Mouse (Mus musculus) neural tube, embryonic 11.5 days (tissue): ENCODE results near the gene Dlg2. TPM values are rescaled to one million over a fixed set of nuclear protein-coding genes. Genes with fewer than 3 reads are reported as not detected.

ENCODE experiments used
- ATAC-seq: fragments of 200-750 bp; cut with Nextera tagmentation; 2 replicates; pipeline ENCODE4 v1.8.0; 2017; ENCODE audit warnings: moderate number of reproducible peaks, mild to moderate bottlenecking, moderate TSS enrichment, moderate library complexity; ENCODE audit not compliant: insufficient read depth, low FRiP score, low TSS enrichment
- DNase-seq: peaks from one replicate; pipeline ENCODE4 v3.0.0-alpha.2; 2015; ENCODE audit warnings: low spot score
- H3K27ac ChIP-seq: fragments of 300-500 bp; sonication (generic); 2 replicates; pipeline ENCODE4 v1.5.1; 2014; ENCODE audit warnings: low read depth, mild to moderate bottlenecking, low read length
- H3K27me3 ChIP-seq: fragments of 300-500 bp; sonication (generic); 2 replicates; pipeline ENCODE4 v1.6.1; 2014; ENCODE audit warnings: mild to moderate bottlenecking, low read length, mixed read lengths; ENCODE audit not compliant: control insufficient read depth, insufficient read depth
- H3K36me3 ChIP-seq: fragments of 300-500 bp; sonication (generic); 2 replicates; pipeline ENCODE4 v1.6.1; 2014; ENCODE audit warnings: mild to moderate bottlenecking, low read length, moderate library complexity, mixed read lengths; ENCODE audit not compliant: control insufficient read depth, insufficient read depth
- H3K4me1 ChIP-seq: fragments of 300-500 bp; sonication (generic); 2 replicates; pipeline ENCODE4 v1.6.1; 2014; ENCODE audit warnings: low read length, mixed read lengths; ENCODE audit not compliant: control insufficient read depth, insufficient read depth
- H3K4me2 ChIP-seq: fragments of 300-500 bp; sonication (generic); 2 replicates; pipeline ENCODE4 v1.6.1; 2014; ENCODE audit warnings: low read depth, mild to moderate bottlenecking, moderate library complexity
- H3K4me3 ChIP-seq: fragments of 300-500 bp; sonication (generic); 2 replicates; pipeline ENCODE4 v1.5.1; 2014; ENCODE audit warnings: low read depth, low read length
- H3K9ac ChIP-seq: fragments of 300-500 bp; sonication (generic); 2 replicates; pipeline ENCODE4 v1.6.1; 2014; ENCODE audit warnings: mild to moderate bottlenecking, low read length
- H3K9me3 ChIP-seq: fragments of 300-500 bp; sonication (generic); 2 replicates; pipeline ENCODE4 v1.6.1; 2016; ENCODE audit warnings: low read length; ENCODE audit not compliant: control insufficient read depth
- WGBS: fragments of 180-500 bp; shearing (Covaris S2); extraction: QIAGEN DNeasy Blood & Tissue Kit; methylation state at CpG from one replicate; pipeline ENCODE4 v1.1.7; 2014; 5-methylcytosine and 5-hydroxymethylcytosine counted together
- polyA plus RNA-seq: library from polyadenylated mRNA; unstranded; fragments of >200 nt; fragmentation: Nextera tagmentation; extraction: Ambion mirVana; gene quantifications from 2 replicates; pipeline ENCODE4 v1.2.1, GENCODE M21; 2014

Gene Dlg2
- polyA plus RNA-seq, 1 experiment from 2014 or later, result 5.1 TPM

GRCm38 (mm10) chr7:91902503-91902902 lies 1426.0 kb downstream of the Dlg2 start:
- no peak overlapping the region for H3K27ac ChIP-seq
- H3K9me3 ChIP-seq, result no peaks in the 10 kb centered on the region
- H3K4me3 ChIP-seq, result no peak overlapping the region
- H3K36me3 ChIP-seq, result no peaks in the 10 kb centered on the region
- DNase-seq (no peak), ATAC-seq (no peak)
- H3K4me1 ChIP-seq, result no peaks in the 10 kb centered on the region
- H3K27me3 ChIP-seq, result no peaks in the 10 kb centered on the region
- 70% methylated on average over 2 of the region's 2 CpGs for WGBS
- no peak overlapping the region for H3K9ac ChIP-seq
- no peak overlapping the region for H3K4me2 ChIP-seq

GRCm38 (mm10) chr7:91916809-91917208 lies 1440.3 kb downstream of the Dlg2 start:
- WGBS, result 61% methylated on average over 3 of the region's 3 CpGs
- Histone ChIP-seq H3K9me3 (no peaks in the 10 kb centered on the region), H3K4me3 (no peak overlapping the region), H3K9ac (no peak overlapping the region), H3K4me2 (no peak overlapping the region), H3K27ac (no peak overlapping the region), H3K27me3 (no peaks in the 10 kb centered on the region), H3K4me1 (no peaks in the 10 kb centered on the region), H3K36me3 (no peaks in the 10 kb centered on the region)
- DNase-seq (no peak), ATAC-seq (no peak)

- DNase-seq, result no peak
- Histone ChIP-seq H3K27ac (no peak overlapping the region), H3K9ac (no peak overlapping the region), H3K4me2 (no peak overlapping the region), H3K4me1 (no peaks in the 10 kb centered on the region), H3K4me3 (no peak overlapping the region), H3K9me3 (no peaks in the 10 kb centered on the region), H3K36me3 (no peaks in the 10 kb centered on the region), H3K27me3 (no peaks in the 10 kb centered on the region)
- WGBS, result 79% methylated on average over 3 of the region's 3 CpGs
- no peak for ATAC-seq
Measured at GRCm38 (mm10) chr7:91919099-91919498, 1442.6 kb downstream of the Dlg2 start.

- no peak overlapping the region for H3K9ac ChIP-seq
- H3K9me3 ChIP-seq, result no peaks in the 10 kb centered on the region
- no peaks in the 10 kb centered on the region for H3K4me1 ChIP-seq
- H3K36me3 ChIP-seq, result no peaks in the 10 kb centered on the region
- WGBS, result 60% methylated on average over 3 of the region's 3 CpGs
- H3K27ac ChIP-seq, result no peak overlapping the region
- no peaks in the 10 kb centered on the region for H3K27me3 ChIP-seq
- no peak overlapping the region for H3K4me3 ChIP-seq
- ATAC-seq (peak; percentile 71; the same call in 1 of the 2 replicates), DNase-seq (no peak)
- no peak overlapping the region for H3K4me2 ChIP-seq
Measured at GRCm38 (mm10) chr7:91919738-91920137, 1443.3 kb downstream of the Dlg2 start.

GRCm38 (mm10) chr7:91934881-91935597 lies 1458.6 kb downstream of the Dlg2 start:
- H3K27me3 ChIP-seq, result no peaks in the 10 kb centered on the region
- no peaks in the 10 kb centered on the region for H3K36me3 ChIP-seq
- no peaks in the 10 kb centered on the region for H3K4me1 ChIP-seq
- DNase-seq, result no peak
- no peaks in the 10 kb centered on the region for H3K9me3 ChIP-seq
- no peak overlapping the region for H3K9ac ChIP-seq
- ATAC-seq, result no peak
- H3K4me2 ChIP-seq, result no peak overlapping the region
- 77% methylated on average over 12 of the region's 12 CpGs for WGBS
- no peak overlapping the region for H3K27ac ChIP-seq
- H3K4me3 ChIP-seq, result no peak overlapping the region

- Histone ChIP-seq H3K27me3 (no peaks in the 10 kb centered on the region), H3K9me3 (no peaks in the 10 kb centered on the region), H3K9ac (no peak overlapping the region), H3K4me2 (no peak overlapping the region), H3K27ac (no peak overlapping the region), H3K36me3 (no peaks in the 10 kb centered on the region), H3K4me3 (no peak overlapping the region), H3K4me1 (no peaks in the 10 kb centered on the region)
- no peak for ATAC-seq
- no peak for DNase-seq
- 71% methylated on average over 2 of the region's 2 CpGs for WGBS
Measured at GRCm38 (mm10) chr7:91936193-91936592, 1459.7 kb downstream of the Dlg2 start.

- WGBS, result 83% methylated on average over 1 of the region's 1 CpGs
- no peak overlapping the region for H3K4me3 ChIP-seq
- H3K4me1 ChIP-seq, result no peaks in the 10 kb centered on the region
- no peaks in the 10 kb centered on the region for H3K9me3 ChIP-seq
- no peak overlapping the region for H3K4me2 ChIP-seq
- H3K27me3 ChIP-seq, result no peaks in the 10 kb centered on the region
- DNase-seq (no peak), ATAC-seq (no peak)
- no peaks in the 10 kb centered on the region for H3K36me3 ChIP-seq
- no peak overlapping the region for H3K27ac ChIP-seq
- H3K9ac ChIP-seq, result no peak overlapping the region
Measured at GRCm38 (mm10) chr7:91943224-91943623, 1466.8 kb downstream of the Dlg2 start.

- Histone ChIP-seq H3K9ac (no peak overlapping the region), H3K4me3 (no peak overlapping the region), H3K36me3 (no peaks in the 10 kb centered on the region), H3K27ac (no peak overlapping the region), H3K27me3 (no peaks in the 10 kb centered on the region), H3K4me1 (no peaks in the 10 kb centered on the region), H3K9me3 (no peaks in the 10 kb centered on the region), H3K4me2 (no peak overlapping the region)
- ATAC-seq (no peak), DNase-seq (no peak)
- WGBS, result 88% methylated on average over 1 of the region's 1 CpGs
Measured at GRCm38 (mm10) chr7:91955584-91955983, 1479.1 kb downstream of the Dlg2 start.

GRCm38 (mm10) chr7:91962956-91963355 lies 1486.5 kb downstream of the Dlg2 start:
- Histone ChIP-seq H3K4me3 (no peak overlapping the region), H3K27me3 (no peaks in the 10 kb centered on the region), H3K4me2 (no peak overlapping the region), H3K9ac (no peak overlapping the region), H3K9me3 (no peaks in the 10 kb centered on the region), H3K36me3 (no peaks in the 10 kb centered on the region), H3K4me1 (no peaks in the 10 kb centered on the region), H3K27ac (no peak overlapping the region)
- no peak for DNase-seq
- WGBS, result 92% methylated on average over 2 of the region's 2 CpGs
- no peak for ATAC-seq
